In genomic region chr9:121775951-121776350, GRCm38 (mm10) we compare ENCODE assay signal across 16 mouse cellular contexts. TPM values are rescaled to one million over a fixed set of nuclear protein-coding genes. Genes with fewer than 3 reads are reported as not detected.
"Had no signal": no experiment of that assay in that cellular context is flagged by ENCODE, and none has a peak within 500 bp of the region (broad histone marks: within the 10 kb centered on the region; RNA-seq: fewer than 3 reads in every experiment).

No protein-coding gene starts in this region.

- ATAC-seq: lung, postnatal 0 days; midbrain, embryonic 13.5 days had no signal

- H3K36me3 ChIP-seq: limb, embryonic 10.5 days; liver, embryonic 15.5 days; midbrain, embryonic 13.5 days; neural tube, embryonic 15.5 days had no signal

- H3K27ac ChIP-seq: limb, embryonic 10.5 days; liver, embryonic 15.5 days; midbrain, embryonic 13.5 days; neural tube, embryonic 15.5 days had no signal

- H3K9me3 ChIP-seq: limb, embryonic 10.5 days; liver, embryonic 15.5 days; midbrain, embryonic 13.5 days; neural tube, embryonic 15.5 days had no signal

- H3K4me1 ChIP-seq: liver, embryonic 15.5 days had no signal

- DNase-seq: kidney, postnatal 25 days; layer of hippocampus, adult 9-11 months; lung, adult 2 months; lung, postnatal 36 days; retina, postnatal 1 day; right cerebral cortex, postnatal 4 days; spleen, adult 18-20 months; thymus, adult 18-20 months; thymus, postnatal 14 days had no signal

- H3K4me3 ChIP-seq: limb, embryonic 10.5 days; liver, embryonic 15.5 days; midbrain, embryonic 13.5 days; neural tube, embryonic 15.5 days had no signal

- H3K4me2 ChIP-seq: liver, embryonic 11.5 days; liver, embryonic 15.5 days; midbrain, embryonic 13.5 days; neural tube, embryonic 15.5 days had no signal

- H3K9ac ChIP-seq: liver, embryonic 15.5 days; midbrain, embryonic 13.5 days; neural tube, embryonic 15.5 days had no signal

RNA-seq across cellular contexts. Expression of gene Klhl40, which starts 1.5 kb away (rescaled TPM):
- total RNA-seq: megakaryocyte progenitor cell, adult 5-6 weeks had no signal
- polyA plus RNA-seq: liver, embryonic 11.5 days had no signal

RNA-seq across cellular contexts. Expression of gene Hhatl, which starts 16.4 kb away (rescaled TPM):
- total RNA-seq: megakaryocyte progenitor cell, adult 5-6 weeks had no signal
- polyA plus RNA-seq: limb, embryonic 10.5 days; liver, embryonic 11.5 days had no signal
